Mouse (Mus musculus): ENCODE results near the gene Jak1.

Jak1 gene

GRCm38 (mm10) chr4:101264741-101265513, at the start of gene Jak1:
Gene Jak1 (minus strand): TSS chr4:101265282.
- peak; percentile 97 for DNase-seq (ENCODE audit: low read depth, low spot score)

- no peak for DNase-seq (ENCODE audit: low read depth, low spot score)
These were observed 47.0 kb upstream of the Jak1 start for GRCm38 (mm10) chr4:101312055-101312454.

GRCm38 (mm10) chr4:101308166-101308565, 43.1 kb upstream of the Jak1 start:
- no peak for DNase-seq (ENCODE audit: low read depth, low spot score)

GRCm38 (mm10) chr4:101307286-101307685, 42.2 kb upstream of the Jak1 start:
- DNase-seq (ENCODE audit: low read depth, low spot score), result no peak

- DNase-seq (ENCODE audit: low read depth, low spot score), result peak; percentile 67
These were observed 41.2 kb upstream of the Jak1 start for GRCm38 (mm10) chr4:101306132-101306915.

- no peak for DNase-seq (ENCODE audit: low read depth, low spot score)
These were observed 40.0 kb upstream of the Jak1 start for GRCm38 (mm10) chr4:101305126-101305525.

- DNase-seq (ENCODE audit: low read depth, low spot score), result no peak
These were observed 39.0 kb upstream of the Jak1 start for GRCm38 (mm10) chr4:101304114-101304513.

GRCm38 (mm10) chr4:101300392-101300910, 35.4 kb upstream of the Jak1 start:
- peak; percentile 41 for DNase-seq (ENCODE audit: low read depth, low spot score)

GRCm38 (mm10) chr4:101298311-101298990, 33.4 kb upstream of the Jak1 start:
- DNase-seq (ENCODE audit: low read depth, low spot score), result no peak

GRCm38 (mm10) chr4:101296836-101297235, 31.8 kb upstream of the Jak1 start:
- DNase-seq (ENCODE audit: low read depth, low spot score), result no peak

- DNase-seq (ENCODE audit: low read depth, low spot score), result no peak
These were observed 30.7 kb upstream of the Jak1 start for GRCm38 (mm10) chr4:101295788-101296187.

- no peak for DNase-seq (ENCODE audit: low read depth, low spot score)
These were observed 28.6 kb upstream of the Jak1 start for GRCm38 (mm10) chr4:101293661-101294060.

GRCm38 (mm10) chr4:101292736-101293541, 27.9 kb upstream of the Jak1 start:
- peak; percentile 49 for DNase-seq (ENCODE audit: low read depth, low spot score)

- peak; percentile 64 for DNase-seq (ENCODE audit: low read depth, low spot score)
These were observed 27.1 kb upstream of the Jak1 start for GRCm38 (mm10) chr4:101292028-101292735.

GRCm38 (mm10) chr4:101288292-101288691, 23.2 kb upstream of the Jak1 start:
- DNase-seq (ENCODE audit: low read depth, low spot score), result no peak

- DNase-seq (ENCODE audit: low read depth, low spot score), result no peak
These were observed 21.5 kb upstream of the Jak1 start for GRCm38 (mm10) chr4:101286562-101286961.

GRCm38 (mm10) chr4:101285906-101286432, 20.9 kb upstream of the Jak1 start:
- no peak for DNase-seq (ENCODE audit: low read depth, low spot score)

GRCm38 (mm10) chr4:101283938-101284337, 18.9 kb upstream of the Jak1 start:
- DNase-seq (ENCODE audit: low read depth, low spot score), result no peak

GRCm38 (mm10) chr4:101282237-101282636, 17.2 kb upstream of the Jak1 start:
- DNase-seq (ENCODE audit: low read depth, low spot score), result no peak

- DNase-seq (ENCODE audit: low read depth, low spot score), result no peak
These were observed 15.0 kb upstream of the Jak1 start for GRCm38 (mm10) chr4:101280119-101280518.
